Mouse (Mus musculus) urinary bladder, postnatal 25 days (tissue): Measurements from ENCODE around the gene Atp2b2.

Source experiments
- DNase-seq: peaks from one replicate; pipeline ENCODE4 v3.0.0; 2022; ENCODE audit warnings: low spot score

Gene Atp2b2

DNA sequence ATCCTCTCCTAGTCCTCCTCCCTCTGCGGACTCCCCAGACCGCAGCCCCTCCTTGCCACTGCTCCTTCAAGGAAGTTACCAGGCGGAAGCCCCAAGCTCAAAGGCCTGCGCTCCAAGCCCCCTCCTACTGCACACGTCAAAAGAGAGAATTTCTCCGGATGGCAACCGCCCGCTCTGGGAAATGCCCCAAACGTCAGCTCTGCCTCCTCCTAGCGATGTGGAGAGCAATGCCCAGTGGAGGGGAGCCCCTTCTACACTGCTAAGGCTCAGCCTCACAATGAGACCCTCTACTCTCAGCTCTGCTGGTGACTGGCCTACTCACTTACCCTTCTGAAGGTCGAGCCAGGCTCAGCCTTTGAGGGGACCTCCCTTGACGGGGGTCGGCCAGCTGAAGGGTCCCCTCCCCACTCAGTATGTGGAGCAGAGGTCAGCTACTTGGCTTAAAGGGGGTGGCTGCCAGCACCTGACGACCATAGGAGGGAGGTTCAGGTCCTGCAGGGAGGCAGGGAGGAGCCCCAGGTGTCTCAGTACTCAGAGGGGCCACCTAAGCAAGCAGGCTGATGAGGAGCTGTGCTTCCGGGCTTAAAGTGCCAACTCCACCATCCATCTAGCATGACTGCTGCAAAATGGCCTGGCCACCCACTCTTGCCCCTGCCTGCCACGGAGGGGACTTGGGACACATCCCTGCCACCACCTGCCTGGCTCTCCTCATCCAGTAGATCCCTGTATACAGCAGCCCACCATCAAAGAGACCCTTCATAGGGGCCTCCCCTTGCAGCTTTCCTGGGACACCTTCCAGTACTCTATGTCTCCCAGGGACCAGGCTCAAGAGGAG lies 152.2 kb downstream of the Atp2b2 start:
- no peak for DNase-seq

DNA sequence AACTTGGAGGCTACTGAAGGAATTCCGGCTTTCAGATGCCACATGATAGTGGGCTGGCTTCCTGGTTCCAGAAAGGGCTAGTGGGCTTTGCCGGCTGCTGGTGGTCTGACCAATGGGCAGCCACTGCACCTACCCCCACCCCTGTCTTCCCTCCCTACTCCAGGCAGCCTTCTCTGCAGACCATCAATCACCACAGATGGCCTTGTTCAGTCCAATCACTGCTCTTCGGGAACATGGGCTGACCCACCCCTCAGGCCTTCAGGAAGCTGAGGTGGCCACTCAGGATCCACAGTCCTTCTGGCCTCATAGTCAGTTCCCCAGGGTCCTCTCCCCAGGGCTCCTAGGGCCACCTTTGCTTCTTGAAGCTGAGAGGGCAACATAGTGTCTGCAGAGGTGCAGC lies 153.2 kb downstream of the Atp2b2 start:
- DNase-seq: no peak

DNA sequence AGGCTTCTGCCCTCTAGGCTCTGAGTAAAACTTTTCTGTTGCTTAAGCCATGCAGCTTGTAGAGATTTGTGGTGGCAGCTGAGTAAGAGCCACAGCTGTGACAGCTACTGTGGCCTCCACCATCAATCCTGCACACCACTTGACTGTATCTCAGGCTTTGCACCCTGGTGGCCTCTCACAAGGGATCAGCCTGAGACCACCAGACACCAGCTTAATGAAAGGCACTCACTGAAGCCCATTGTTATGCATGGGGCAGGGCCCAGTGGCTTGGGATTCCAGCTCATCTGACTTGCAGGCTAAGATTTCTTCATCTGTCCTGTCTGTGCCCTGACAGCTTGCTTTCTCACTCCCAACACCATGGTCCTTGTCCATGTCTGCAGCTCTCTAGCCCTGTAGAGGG lies 155.5 kb downstream of the Atp2b2 start:
- no peak for DNase-seq

DNA sequence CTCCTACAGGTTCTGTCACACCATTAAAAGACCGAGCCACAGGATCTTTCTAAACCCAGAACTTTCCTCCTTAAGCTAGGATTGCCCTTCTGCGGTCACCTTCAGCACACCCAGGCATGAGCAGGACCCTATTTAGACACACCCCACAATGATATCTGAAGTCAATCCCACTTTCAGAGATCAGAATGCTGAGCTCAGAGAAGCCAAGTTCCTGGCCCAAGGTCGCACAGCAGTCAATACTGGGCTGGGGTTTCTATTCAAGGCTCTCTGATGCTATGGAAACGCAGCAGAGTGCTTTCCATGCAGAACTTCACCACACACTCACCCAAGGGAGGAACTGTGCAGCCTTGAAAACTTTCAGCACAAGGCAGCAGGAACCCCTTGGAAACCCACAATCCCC lies 157.6 kb downstream of the Atp2b2 start:
- DNase-seq: no peak

DNA sequence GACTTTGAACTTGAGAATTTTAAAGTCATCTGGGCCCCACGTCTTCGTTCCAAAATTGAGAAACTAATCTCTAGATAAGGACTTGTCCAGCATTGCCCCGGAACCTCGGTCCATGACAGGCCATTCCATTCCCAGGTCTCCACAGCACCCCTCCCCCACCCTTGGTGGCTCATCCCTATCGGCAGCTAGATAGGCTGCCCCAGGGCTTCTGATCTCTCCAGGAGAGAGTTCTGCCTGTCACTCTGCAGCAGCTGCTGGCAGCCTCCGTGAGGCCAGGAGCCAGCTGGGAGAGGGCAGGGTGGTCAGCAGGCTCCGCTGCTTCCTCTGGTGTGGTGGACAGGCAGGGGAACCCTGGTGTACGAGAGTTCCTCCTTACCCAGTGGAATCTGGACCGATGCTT lies 159.2 kb downstream of the Atp2b2 start:
- DNase-seq: no peak

DNA sequence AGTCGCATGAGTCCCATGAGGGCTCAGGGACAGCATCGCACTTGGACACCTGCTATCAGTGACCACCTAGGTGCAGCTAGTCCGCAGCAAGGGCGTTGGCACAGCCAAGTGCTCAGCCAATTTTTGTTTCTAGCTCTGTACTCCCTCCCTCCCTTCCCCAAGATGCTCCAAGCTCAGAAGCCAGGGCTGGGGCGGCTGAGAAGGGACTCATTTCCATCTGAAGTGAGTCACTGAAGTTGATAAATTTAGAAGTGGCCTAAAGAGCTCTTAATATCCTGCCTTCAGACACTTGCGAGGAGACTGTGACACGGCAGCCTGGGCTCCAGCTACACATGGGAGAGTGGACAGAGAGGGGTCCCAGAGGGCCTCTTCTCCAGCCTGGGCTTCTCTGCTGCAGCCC lies 160.0 kb downstream of the Atp2b2 start:
- no peak for DNase-seq

DNA sequence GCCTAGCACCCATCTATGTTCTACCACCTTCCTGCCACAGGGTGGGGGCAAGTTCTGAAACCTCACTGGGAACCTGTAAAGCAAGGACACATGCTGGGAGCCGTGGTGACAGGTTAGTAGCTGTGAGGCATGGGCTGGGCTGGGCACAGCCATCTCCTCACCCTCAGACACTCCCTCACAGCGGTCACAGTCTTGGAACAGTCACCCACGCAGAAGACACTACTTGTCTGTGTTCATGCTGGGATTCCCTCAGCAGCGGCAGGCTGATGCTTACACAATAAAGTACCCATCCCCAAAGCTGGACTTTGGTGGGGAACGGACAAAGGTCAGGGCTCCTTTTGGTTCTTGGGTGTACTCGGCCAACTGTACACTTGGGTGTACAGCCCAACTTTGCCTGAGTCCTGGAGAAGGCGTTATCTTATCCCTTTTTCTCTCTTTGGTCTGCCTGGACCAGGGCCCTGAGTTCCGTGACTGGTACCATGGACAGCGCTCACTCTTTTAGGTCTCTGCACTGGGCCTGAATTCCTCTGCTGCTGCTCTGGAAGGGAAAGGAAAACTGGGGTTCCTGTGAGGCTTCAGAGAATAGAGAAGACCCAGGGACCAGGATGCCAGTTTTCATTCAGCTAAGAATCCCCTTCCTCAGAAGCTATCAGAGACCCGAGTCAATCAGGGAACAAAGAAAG lies 160.7 kb downstream of the Atp2b2 start:
- DNase-seq: peak; percentile 11

DNA sequence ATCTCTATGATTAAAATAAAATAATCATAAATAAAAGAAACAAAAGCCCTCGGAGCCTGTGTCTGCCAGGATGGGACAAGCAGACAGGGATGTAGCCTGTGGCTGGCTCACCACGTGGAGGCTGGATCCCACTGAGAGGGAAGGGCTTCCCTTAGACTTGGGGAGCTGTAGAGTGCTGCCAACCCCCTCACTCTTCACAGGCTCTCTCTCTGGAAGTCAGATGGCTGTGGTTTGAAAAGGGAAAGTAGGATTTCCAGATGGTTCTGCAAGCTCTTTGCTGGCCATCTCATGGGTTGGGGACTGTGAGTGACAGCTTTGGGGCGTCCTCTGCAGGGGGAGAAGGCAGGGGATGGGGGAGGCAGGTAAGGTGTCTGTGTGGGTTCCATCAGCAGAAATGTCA lies 163.0 kb downstream of the Atp2b2 start:
- no peak for DNase-seq

DNA sequence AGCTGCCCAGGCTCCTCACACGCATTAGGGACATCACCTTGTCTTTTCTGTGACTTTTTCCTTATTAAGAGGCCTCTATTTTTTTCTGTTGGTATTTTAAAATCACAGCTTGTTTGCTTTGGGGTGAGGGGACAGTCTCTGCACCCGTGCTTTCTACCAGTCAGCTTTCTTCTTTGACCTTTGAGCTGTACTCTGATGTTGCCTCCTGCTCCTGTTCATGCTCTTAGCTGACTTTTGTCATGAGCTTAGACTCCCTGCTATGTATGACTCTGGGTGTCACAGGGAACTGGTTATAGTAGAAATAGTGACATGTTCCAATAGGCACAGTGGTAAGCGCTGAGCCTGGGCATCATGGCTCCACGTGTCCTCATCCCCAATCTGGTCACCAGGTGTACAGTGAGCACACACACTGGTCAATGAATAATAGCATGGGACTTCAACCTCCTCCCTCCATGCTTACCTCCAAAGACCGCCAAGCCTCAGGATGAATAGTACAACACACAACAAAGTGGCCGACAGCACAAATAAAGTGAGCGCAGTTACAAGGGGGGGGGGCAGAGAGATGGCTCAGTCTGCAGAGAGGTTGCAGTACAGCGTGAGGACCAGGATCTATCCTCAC lies 163.8 kb downstream of the Atp2b2 start:
- no peak for DNase-seq

DNA sequence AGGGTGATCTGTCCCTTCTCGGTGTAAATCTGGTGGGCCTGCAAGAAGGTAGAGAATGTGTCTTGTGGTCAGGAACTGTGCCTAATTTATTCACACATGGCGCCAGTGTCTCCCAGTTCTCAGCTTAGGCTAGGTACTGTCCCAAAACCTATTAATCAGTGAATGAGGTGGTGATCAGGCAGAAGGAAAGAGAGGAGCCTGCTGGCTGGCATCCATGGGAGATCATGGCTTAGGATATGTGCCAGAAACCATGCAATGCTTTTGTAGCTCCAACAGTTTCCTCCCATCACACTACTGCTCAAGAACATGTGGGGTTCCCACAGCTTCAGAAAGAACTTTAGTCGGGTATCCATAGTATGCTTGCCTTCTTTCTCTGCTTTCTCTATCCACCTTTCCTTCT lies 165.8 kb downstream of the Atp2b2 start:
- DNase-seq: no peak

DNA sequence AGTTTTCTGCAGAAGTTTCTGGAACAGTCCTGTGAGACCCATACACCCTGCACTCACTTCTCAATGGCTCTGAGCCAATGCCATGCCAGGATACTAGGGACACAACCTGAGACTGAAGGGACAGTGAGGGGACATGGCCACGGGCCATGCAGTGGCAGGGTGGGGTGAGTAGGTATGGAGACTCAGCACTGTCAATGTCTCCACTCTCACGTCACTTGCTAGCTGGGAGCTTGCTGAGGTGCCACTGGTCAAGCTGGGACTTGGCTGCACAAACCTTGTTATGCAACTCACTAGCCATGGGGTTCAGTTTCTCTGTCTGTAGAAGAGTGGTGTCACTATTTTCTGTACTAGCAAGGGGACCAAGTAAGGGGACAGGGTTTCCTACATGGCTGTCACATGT lies 167.2 kb downstream of the Atp2b2 start:
- no peak for DNase-seq

DNA sequence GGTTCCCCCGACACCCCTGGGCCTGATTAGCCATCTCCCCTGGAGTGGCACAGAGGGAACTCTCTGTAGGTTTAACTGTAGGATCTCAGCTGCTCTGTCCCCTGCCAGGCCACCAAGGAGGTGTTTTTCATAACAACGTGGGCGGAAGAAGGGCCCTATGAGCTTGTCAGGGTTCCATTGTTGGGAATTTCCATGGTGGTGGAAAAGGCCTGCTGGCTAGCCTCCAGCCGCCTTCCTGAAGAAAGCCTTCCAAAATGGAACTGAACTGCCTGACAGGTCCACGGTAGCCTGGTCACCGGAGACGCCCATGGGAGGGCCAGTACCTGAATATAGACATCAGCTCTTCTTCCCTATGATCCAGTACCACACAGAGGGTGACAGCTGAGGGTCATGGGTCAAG lies 169.8 kb downstream of the Atp2b2 start:
- DNase-seq: no peak

DNA sequence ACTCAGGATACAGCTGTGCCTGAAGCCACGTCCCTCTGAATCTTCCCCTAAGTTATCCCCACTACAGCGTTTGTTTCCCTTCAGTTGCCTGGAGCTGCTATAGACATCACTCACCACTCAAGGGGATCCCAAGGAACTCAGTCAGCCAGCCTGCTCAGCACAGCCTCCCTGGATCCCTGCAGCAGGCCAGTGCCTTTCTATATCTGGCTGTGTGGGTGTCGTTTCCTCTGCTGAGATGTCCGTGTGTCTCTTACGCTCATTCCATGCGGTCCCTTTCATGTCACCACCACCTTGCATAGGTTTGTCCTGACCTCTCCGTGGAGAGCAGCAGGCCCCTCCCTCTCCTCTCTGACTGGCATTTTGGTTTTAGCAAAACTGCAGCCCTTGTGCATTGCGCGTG lies 171.6 kb downstream of the Atp2b2 start:
- no peak for DNase-seq

DNA sequence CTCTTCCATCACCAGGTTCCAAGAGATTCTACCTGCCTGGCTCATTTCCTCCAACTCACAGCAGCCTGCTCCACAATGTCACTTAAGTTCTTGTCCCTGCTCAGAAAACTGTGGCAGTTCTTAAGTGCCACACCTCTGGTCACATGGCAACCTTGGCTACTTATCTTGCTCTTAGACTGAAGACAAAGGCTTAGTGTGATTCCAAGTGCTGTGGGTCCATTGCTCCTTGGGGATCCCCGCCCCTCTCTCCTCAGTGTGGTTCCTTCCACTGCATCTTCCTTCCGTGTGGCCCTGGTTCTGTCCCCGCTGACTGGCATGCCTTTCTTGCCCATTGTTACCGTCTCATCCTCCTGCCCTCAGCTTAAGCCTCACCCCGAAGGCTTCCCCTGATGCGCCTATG lies 173.9 kb downstream of the Atp2b2 start:
- no peak for DNase-seq

DNA sequence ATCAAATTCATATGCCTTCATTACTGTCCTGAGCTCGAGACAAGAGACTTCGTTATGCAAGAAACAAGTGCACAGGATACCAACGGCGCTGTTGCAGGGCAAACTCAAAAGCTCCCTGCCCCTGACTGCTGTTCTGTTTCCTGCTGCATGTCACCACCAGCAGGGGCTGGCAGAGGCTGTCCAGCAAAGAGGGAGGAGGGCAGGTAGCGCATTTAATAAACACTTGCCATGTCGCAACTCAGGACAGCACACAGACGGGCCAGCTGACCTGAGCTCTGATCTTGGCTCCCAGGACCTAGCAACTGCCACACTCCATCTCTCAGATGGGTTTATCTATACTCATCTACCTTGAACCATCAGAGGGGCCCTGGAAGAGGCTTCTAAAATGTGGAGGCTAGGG lies 176.7 kb downstream of the Atp2b2 start:
- DNase-seq: no peak

DNA sequence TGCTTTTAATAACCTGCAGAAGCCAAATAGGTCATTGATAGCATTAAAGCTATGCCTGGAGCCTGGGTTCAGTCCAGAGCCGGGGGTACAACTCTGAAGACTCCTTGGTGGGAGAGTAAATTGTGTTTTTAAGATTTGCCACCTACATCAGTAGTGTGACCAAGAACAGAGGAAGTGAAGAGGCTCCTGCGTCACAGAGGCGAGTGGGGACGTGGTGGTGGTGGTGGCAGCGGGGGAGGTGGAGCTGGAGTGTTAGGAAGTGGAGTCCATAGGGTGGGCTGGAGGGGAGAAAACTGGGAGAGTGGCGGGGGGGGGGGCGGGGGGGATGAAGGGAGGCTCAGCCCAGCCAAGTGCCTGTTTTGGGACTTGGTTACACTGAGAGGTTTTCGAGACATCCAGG lies 177.6 kb downstream of the Atp2b2 start:
- DNase-seq: no peak

DNA sequence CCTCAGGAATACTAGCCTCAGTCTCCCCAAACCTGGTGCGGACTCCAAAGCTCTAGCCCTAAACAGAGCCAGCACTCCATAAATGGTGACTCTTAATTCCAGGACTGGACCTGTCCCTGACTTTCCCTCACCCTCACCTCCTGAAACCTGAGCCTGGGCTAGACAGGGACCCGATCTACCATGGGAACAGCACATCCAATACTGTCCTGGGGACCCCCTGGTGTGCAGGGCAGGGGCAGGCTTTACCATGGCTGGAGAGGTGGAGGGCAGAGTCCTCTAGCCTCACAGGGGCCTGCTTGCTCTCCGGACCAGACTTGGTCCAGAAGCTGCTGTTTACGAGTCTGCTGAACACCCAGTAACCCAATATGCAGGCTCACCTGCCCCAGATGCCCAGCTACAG lies 179.5 kb downstream of the Atp2b2 start:
- DNase-seq: no peak

DNA sequence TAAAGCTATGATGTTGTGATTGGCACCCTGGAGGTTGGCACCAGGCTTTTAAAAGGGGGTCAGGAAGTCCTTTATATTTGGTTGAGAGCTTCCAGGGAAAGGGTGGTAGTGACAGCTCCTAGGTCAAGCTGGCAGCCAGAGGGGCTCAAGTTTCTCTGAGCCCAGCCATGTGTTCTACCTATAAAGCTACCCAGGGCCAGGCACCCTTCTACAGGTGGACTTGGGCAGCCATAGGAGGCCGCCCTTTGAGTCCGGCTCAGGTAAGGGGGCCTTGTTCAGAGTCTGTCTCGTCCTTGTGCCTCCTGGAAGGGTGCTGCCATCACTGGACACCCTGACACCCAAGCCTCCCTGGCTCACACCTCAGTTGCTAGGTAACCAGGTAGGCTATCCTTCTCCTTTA lies 180.5 kb downstream of the Atp2b2 start:
- no peak for DNase-seq

DNA sequence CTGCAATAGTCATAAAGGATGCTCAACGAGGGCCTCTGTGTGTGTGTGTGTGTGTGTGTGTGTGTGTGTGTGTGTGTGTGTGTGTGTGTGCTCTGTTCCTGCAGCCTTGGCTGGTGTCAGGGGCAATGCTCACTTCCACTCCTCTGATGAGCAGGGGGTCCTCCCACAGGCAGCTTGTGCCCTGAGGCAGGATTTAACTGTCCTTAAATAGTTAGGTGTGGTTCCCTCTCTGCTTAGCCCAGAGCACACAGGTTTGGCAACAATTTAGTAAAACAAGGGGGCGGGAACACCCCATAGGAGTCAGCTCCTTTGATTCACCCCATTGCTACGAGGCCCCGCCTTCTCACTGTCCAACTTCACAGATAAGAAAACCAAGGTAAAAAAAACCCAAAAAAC lies 181.0 kb downstream of the Atp2b2 start:
- DNase-seq: no peak

DNA sequence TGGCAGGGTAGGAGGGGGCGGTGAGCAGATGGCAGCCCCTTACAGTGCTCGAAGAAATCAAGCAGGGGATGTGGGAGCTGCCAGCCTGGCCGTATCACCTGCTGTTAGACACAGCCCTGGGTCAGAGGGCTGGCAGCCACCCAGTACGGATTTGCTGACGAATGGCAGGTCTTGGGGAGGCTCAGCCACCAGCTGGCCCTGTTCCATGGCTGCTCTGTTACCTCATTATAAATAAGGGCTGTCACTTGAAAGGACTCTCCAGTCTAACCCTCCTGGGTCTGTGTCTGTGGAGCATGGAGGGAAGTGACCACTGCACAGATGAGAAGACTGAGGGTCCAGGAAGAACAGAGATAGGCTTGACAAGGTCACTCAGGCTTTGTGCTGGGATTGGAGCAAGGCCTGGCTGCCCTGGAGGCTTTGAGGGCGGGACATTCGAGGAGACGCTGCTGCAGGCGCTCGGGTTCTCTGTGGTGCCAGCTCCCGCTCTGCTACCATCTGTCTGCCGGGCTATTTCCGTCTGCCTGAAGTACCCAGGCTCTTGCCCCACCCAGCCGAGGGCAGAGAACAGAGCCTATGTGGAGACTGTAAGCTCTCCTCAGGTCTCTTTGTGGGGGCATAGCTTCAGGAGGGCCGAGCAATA lies 181.6 kb downstream of the Atp2b2 start:
- no peak for DNase-seq

DNA sequence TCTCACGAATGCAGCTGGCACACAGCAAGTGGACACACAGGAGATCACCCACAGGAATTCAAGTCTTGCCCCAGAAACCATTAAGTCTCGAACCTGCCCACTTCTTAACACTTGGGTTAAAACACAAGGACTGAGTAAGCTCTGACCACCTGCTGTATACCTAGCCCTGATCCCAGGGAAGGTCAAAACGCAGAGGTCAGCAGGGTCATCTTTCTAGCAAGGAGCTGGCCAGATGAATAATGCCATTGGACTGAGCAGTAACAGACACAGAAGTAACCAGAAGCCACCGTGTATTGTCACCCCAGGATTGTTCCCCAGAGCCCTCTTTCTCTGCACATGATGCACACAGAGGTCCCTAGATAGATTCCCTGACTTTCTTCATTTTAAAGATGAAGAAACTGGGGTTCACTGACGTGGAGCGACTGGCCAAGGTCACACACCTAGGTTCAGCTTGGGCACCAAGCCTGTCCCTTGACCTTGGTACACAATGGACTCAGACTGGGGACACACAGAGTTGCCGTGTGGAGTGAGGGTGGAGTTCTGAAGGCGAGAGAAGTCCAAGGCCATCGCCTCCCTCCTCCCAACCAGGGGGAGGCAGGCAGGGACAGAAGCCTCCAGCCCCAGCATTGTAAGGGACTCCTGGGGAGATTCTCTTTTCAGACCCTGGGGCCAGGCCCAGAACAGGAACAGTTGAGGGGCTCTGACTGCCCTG lies 182.2 kb downstream of the Atp2b2 start:
- no peak for DNase-seq

DNA sequence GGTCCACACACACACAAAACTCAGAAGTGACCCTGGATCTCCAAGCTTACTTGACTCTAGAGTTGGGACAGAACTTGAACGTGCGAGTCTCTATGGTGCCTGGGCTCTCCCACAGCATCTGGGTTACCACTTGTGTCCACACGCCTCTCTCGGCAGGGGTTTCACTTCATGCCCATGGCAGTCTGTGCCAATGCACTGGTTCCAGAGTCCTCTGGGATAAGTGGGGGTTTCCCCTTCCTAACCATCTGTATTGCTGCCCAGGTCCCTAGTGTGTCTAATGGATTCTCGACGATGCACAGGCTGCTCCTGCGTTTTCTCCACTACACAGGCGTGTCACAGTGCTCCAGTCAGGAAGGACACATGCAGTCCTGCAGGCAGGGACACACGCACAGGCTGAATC lies 184.1 kb downstream of the Atp2b2 start:
- DNase-seq: no peak
